Mouse (Mus musculus) cerebellum, postnatal 36 days (tissue): ENCODE results near the gene Aoc1.

Source experiments
- DNase-seq, 2 experiments: peaks; one replicate each; pipeline ENCODE4 v3.0.0; 2021 to 2022; ENCODE audit warnings: mixed read lengths in 2 of 2

The Aoc1 gene

GRCm38 (mm10) chr6:48872596-48872995 lies at the start of gene Aoc1:
Aoc1 (plus strand) TSS chr6:48872896.
- no peak for DNase-seq

- DNase-seq, result no peak
Observed at GRCm38 (mm10) chr6:48825016-48825415, 47.7 kb upstream of the Aoc1 start.

GRCm38 (mm10) chr6:48828976-48829375 lies 43.7 kb upstream of the Aoc1 start:
- no peak for DNase-seq

- DNase-seq, result no peak
Observed at GRCm38 (mm10) chr6:48829651-48830050, 43.0 kb upstream of the Aoc1 start.

DNA sequence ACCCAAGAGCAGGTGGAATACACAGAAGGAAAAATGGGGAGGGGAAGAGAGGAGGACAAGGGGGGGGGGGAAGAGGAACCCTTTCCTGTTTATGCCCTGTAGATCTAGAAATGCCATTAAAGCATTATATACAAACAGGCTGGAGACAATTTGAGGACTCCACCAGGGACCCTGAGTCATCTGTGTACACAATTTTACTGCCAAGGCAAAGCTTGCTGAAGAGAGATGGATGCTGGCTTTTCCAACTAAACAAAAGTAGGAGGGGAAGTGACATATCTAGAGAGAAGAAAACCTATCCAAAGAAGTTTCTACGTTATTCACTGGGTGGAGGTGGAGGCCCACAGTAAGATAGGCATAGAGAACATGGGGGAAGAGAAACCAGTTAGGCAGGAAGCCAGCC lies 42.5 kb upstream of the Aoc1 start:
- no peak for DNase-seq

- DNase-seq, result no peak
Observed at GRCm38 (mm10) chr6:48831141-48831540, 41.6 kb upstream of the Aoc1 start.

GRCm38 (mm10) chr6:48832426-48832825 lies 40.3 kb upstream of the Aoc1 start:
- DNase-seq, result no peak

DNA sequence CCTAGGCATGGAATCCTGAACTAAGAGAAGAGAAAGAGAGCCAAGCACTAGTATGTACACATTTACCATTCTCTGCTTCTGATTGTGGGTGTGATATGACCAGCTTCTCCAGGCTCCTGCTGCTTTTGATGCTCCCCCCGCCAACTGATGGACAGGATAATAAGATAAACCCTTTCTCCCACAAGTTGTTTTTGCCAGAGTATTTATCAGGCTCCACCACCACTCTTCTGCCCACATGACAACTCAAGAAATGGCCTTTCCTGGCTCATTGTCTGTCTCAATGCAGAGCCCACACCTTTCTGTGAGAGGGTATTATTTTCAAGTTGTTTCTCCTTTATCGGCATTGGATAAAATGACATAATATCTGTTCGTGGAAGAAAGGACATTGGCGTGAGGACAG lies 39.2 kb upstream of the Aoc1 start:
- DNase-seq, result no peak

DNA sequence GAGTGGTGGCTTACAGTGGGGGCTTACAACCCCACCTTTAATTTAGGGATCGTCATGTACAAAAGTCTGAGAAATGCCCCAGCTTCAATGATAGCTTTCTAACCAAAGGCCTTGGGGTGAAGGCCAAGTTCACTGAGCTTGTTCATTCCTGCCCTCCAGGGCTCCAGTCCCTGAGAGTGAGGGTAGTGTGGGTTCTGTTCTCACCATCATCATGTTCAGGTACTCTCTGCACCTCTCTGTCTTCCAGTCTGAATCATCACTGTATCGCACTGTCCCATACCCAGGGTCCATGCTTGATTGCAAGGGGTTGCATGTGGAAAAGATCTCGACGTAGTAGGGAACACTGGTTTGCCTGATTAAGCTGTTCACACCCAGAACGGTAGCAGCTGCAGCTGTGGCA lies 37.5 kb upstream of the Aoc1 start:
- DNase-seq, result no peak

- DNase-seq, result no peak
Observed at GRCm38 (mm10) chr6:48836146-48836545, 36.5 kb upstream of the Aoc1 start.

DNA sequence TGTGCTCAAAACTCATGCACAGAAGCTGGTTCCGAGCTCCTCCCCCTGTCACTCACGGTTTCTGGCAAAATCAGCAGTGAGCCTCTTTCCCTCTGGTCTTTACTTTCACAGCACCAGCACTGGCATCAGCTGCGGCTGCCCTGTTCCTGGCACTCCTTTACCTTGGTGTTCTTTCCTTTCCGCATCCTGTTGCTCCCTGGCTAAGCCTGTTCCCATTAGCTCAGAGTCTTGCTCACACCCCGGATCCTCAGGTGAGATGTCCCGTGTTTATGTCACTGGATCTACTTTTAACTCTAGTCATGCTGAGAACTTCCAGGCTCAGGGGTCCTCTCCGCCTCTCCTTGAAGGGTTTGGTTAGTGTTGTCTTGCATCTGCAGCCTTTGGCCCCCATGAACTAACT lies 35.2 kb upstream of the Aoc1 start:
- no peak for DNase-seq

DNA sequence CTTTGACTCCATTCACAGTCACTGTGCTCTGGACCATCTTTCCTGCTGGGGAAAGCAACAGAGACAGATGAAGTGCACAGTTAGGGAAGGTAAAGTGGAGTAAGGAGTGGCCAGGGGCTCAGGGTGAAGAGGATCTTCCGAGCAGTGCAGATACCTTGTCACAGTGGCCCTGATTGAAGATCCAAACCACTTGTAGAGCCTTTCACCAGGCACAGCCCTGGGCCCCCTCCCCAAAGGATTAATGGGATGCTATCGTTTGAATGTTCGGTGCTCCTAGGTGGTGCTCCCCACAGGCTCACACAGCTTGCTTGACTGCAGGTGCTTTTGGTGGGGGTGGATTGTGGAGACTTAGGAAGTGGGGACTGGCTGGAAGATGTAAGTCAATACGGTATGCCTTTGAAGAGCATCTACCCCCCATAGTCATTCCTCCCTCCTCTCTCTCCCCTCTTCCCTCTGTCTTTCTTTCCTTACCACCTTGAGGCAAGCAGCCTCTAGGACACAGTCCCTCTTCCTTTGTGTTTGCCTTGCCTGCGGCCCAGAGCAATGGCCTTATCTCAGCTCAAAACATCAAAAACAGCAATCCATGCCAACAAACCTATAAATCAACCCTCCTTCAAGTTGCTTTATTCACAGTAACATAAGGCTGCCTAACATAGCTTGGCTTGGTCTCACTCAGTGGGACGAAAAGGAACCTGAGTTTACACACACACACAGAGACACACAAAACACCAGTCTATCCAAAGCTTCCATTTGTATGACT lies 34.2 kb upstream of the Aoc1 start:
- DNase-seq, result no peak

DNA sequence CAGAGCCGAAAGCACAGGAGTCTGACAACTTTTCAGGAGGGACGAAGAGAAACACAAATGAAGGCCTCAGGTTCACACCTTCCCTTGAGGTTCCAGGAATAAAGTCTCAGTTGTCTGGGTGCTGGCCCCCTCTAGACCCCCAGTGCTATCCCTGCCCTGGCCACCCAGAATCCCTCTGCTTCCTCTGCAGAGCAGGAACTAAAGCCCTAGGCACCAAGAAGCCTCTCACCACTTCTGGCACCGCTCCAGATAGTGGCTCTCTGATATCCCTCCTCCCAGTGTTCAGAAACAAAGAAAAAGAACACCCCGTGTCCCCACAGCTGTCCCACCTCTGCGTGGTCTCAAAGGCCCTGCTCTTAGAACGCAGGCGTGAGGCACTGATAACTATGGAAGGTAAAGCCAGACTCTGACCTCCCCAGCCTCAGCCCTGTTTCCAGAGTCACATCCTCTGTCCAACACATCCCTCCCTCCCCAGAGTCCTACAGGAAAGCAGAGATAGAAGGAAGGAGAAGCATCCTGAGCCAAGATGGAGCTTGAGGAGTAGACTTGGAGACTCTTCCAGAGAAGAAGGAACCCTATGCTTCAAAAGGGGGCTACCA lies 32.2 kb upstream of the Aoc1 start, which contains the start of gene Tmem176a:
Gene Tmem176a, plus strand, starts transcription at position 549 of the 599 bp plus-strand sequence.
- DNase-seq, result no peak

DNA sequence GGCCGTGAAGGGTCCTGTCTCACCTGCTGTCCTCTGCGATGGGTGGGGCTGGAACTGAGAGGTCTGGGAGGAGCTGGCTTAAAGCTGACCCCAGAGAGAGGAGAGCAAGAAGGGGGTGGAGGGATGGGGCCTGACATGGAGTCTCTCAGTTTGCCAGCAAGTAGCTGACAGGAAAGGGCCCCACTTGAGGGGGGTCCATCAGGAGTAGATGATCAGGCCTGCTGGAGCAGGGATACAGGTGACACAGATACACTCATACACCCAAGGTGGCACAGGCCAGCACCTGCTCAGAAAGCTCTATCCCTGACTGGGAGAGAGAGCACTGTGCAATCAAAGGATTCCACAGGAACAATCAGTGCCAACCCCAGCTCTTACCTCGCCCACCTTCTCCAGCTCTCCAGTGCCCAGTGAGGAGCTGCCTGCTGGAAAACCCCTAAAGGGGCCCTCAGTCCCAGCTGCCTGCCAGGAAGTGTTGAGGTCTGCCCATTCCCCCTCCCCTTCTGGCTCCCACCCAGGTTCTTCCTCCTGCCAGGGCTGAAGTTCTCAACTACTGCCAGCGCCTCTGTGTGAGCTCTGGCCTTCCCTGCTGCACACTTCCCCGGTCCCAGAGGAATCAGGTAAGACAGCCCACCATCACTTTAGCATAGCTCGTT lies 31.6 kb upstream of the Aoc1 start, which contains the start of gene Tmem176b:
Gene Tmem176b, minus strand, starts transcription at position 524 of the 653 bp plus-strand sequence.
- peak; percentile 41 to 49 for DNase-seq

GRCm38 (mm10) chr6:48842111-48842842 lies 30.4 kb upstream of the Aoc1 start:
- DNase-seq, result no peak

DNA sequence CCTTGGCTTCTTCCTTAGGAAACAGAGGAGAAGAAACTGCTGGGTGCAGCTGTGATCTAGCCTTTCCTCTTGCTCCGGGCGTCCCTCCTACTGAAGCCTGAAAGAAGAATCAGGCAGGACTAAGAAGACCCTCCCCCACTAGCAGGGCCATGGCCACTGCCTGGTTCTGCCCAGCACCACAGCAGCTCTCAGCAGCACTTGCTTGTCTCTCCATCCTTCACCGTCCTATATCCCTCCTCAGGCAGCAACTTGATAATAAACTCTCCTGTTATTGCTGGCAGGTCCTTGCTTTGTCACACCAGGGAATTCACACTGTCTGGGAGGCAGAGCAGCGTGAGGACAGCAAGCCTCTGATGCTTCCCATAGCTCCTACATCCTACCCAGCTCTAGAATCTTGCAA lies 27.6 kb upstream of the Aoc1 start:
- DNase-seq, result no peak

- no peak for DNase-seq
Observed at GRCm38 (mm10) chr6:48851820-48852491, 20.7 kb upstream of the Aoc1 start.

DNA sequence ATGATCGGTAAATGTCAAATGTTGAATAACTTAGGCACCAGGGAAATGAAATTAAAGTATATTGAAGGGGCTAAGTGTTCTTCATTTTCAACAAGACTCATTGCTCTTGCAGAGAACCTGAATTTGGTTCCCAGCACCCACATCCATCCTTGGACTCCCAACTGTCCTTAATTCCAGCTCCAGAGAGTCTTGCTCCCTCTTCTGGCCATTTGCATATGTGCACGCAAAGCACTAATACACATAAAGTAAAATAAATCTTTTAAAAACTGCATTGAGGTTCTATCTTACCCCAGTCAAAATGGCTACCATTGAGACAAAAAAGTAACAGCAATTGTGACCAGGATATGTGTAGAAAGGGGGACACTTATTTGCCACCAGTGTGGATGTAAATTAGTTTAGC lies 18.5 kb upstream of the Aoc1 start:
- no peak for DNase-seq

DNA sequence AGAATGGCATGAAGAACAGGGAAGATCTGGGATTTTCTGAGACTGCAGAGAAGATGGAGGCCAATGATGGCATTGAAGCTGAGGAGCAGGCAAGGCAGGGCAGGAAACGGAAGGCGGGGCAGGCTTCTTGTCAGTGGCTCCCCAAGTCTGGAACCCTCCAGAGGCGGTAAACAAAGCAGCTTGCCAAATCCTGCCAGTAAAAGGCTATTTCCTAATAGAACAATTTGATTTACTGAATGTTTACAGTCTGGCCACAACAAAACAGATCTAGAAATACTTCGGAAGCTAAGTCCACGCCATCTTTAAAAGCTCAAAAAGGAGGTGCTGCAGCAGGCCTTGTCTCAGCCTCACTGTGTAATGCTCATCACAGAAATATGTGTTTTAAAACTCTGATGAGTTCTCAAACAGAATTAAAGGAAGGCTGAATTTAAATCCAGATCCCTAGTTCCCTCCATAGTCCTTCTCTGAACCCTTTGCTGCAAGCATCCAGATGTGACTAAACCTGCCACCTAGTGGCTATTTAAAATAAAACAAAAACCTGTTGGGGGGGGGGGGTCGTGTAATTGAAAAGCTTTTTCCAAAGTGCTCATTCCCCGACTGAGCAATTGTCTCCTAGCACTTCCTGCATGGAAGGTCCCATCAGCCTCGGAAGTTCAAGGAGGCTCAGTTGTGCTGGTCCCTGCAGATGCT lies 14.9 kb upstream of the Aoc1 start:
- DNase-seq, result no peak

DNA sequence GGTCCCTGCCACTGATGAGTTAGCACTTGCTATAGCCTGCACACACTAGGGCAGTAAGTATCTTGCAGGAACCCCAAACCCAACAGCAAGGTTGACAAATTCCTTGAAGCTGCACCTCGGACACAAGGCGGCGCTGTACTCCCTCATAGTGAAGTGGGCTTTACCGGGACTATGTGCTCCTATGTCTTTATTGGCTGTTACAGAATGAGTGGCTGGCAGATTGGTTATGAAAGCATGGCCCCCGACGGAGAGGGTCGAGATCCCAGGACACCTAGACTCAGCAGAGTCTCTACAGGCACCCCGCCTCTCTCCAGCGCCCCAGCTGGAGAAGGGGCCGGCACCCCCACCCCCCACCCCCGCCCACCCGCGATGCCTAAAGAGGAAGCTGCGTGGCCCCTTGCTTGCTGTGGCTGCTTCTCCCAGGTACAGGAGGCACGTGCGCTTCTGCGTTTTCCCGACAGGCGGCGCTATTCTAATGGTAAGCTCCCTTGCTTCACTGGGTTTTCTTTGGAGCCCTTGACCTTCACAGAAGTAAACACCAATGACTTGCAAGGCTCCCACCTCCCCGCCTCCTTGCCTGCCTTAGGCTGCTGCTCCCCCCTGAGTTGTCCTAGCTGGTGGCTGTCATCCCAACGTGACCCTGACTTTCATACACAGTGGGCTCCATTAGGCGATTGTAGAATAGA lies 12.4 kb upstream of the Aoc1 start:
- DNase-seq, result peak in 1 of 2 experiments; percentile 15

DNA sequence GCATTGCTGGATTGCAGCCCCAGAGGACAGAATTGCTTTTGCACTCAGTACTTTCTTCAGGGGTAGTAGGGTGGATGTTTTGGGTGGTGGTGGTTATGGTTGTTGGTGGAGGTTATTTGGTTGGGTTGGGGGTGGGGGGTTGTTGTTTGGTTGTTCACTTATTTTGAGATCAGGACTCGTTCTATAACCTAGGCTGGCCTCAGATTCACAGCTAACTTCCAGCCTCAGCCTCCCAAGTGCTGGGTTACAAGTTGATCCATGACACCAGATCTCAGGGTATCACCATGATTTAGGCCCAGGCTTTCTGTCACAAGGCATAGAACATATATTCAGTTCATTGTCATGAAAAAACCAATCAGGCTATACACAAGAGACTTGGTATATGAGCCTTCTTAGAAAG lies 11.8 kb upstream of the Aoc1 start:
- DNase-seq, result no peak
